Mouse (Mus musculus): ENCODE results near the gene Ddx31.

DNA sequence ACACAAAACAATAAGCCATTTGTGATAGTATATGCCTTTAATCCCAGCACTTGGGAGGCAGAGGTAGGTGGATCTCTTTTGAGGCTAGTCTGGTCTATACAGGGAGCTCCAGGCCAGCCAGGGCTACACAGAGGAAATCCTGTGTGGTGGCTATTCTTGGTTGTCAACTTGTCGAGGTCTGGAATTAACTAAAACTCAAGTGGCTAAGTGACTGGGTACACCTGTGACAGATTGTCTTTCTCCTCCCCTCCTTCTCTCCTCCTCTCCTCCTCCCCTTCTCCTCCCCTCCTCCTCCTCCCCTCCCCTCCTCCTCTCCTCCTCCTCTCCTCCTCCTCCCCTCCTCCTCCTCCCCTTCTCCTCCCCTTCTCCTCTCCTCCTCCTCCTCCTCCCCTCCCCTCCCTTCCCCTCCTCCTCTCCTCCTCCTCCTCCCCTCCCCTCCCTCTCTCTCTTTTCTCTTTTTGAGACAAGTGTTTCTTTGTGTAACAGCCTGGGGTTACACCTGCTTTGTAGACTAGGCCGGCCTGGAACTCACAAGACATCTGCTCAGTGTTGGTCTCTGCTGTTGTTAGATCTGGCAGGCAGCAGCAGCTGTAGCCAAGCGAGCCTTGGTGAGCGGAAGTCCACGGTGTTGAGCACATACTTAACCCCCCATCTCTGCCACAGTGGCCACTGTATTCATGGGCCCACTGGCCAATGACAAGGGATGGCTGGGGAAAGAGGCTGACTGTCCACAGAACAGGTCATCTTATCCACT lies 29.8 kb upstream of the Ddx31 start:
- no peak for TF ChIP-seq CTCF (IDR thresholded peaks at IDR 0.05; ENCODE audit: low read depth)
- TF ChIP-seq EP300 (IDR thresholded peaks at IDR 0.05; ENCODE audit: low read depth), result no peak
